Mouse (Mus musculus) frontal cortex, postnatal 10 days (tissue): ENCODE measurements around the gene Igfbp5.

Experiments used
- DNase-seq, 2 experiments: peaks; one replicate each; pipeline ENCODE4 v3.0.0; 2022; ENCODE audit warnings: low spot score in 2 of 2, mixed read lengths in 1 of 2

Igfbp5 gene

DNA sequence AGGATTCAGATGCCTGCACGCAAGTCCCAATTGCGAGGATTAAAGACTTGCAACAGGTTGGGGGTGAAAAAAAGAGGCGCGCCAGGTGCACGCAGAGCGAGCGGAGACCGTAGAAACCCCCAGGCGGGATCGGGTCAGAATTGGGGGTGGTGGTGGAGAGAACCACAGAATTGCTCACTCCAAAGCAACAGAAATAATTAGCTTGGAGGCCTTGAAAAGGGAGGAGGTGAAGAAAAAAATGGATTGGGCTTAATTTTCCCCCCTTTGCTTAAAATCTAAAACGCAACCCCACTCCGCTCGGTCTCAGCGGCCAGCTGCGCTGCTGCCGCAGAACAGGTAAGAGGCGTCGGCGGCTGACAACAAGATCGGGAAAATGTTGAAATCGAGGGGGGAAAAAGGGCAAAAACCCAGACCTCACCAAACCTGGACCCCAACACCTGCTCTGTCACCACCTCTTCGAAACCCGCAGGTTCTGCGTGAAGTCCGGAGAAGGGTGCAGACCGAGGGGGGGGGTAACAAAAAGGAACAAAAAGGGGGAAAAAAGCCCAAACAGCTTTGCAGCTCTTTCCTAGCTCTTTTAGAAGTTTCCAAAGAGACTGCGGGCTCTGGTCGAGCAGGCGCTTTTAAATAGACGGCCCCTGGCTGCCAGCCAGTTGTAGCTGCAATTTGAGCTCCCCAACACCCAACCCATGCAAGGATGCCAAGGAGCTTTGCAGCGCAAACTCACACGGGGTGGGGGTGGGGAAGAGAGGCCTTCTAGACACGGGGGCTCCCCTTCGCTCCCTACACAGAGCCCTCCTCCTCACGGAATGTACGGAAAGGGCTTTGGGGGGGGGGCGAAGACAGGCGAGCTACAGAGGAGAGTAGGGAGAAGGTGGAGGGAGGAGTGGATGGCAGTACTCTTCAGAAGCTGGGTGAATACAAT lies at the start of gene Igfbp5:
Gene Igfbp5, minus strand, starts transcription at position 598 of the 925 bp plus-strand sequence.
- peak in 1 of 2 experiments; percentile 63 for DNase-seq

GRCm38 (mm10) chr1:72914815-72915214 lies 40.1 kb upstream of the Igfbp5 start:
- peak in 1 of 2 experiments; percentile 20 for DNase-seq

DNA sequence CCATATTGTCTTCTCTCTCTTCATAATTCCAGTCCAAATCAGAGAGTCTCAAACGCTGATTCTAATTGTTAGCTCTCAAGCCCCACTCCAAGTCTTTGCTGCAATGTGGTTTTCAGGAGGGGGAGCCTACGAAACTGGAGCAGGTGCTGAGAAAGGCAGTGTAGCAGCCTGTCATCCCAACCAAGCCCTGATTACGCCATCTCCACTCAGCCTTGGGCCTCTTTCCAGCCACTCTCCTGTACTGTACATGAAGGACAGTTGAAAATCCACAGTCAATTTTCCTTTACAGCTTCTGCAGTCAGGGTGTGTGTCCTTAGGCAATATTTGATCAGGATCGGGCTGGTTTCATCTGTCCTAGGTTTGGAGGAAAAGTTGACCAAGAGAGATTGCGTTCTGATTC lies 38.4 kb upstream of the Igfbp5 start:
- no peak for DNase-seq

DNA sequence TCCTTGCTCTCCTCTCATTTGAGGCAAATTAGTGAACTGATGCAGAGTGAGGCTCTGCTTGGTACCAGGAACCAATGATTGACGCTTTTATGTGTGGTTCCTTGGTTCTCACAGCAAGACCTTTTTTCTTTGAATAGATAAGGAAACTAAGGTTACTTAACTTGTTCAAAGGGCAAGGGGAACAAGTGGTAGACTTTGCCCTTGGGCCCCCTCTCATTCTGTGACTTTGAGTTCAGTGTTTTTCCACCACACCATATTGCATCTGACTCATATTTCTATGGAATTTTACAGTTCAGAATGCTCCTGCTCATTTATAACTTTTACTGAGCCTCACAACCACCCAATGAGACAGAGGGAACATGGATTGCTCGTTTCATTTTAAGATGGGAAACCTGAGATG lies 21.1 kb upstream of the Igfbp5 start:
- DNase-seq, result no peak

- DNase-seq, result no peak
Measured at GRCm38 (mm10) chr1:72887910-72888309, 13.2 kb upstream of the Igfbp5 start.

- no peak for DNase-seq
Measured at GRCm38 (mm10) chr1:72885819-72886169, 11.1 kb upstream of the Igfbp5 start.

DNA sequence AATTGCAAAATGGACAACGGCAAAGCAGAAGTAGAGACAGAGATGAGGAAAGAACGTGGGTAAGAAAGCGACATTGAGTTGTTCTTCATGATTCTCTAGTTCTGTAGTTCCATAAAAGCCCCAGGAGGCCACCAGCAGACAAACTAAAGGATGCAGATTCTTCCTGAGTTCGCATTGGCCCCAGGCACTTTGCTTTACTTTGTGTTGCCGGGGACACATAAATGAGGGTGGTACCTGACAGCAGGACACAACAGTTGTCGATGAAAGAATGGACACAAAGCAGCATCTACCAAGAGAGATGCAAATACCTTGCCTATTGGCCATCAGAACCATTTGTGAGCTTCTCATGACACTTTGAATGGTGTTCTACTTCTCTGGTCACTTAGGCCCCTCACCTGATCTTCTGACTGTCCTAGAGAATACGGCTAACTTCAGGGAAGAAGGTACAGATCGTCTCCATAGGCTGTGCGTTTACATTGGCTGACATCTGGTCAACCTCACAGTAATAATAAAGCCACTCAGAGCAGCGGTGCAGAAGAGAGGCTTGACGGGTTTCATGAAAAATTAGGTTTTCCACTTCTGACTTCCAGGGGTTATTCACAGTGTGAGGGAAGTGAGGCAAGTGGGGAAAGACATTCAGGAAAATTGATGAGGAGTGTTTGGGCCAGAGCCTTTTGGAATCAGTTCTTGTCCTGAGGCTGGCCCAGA lies 10.6 kb upstream of the Igfbp5 start:
- DNase-seq, result no peak

DNA sequence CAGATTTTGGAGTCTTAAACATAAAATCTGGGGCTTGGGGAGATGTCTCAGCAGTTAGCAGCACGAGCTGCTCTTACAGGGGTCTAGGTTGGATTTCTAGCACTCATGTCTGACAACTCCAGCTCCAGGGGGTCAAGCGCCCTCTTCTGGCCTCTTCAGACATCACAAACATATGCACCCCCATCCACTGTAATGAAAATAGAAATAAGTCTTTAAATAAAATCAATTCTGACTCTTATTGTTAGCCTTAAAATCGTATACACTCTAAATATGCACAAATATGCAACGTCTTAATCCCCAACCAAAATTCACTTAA lies 4.6 kb upstream of the Igfbp5 start:
- DNase-seq, result no peak

- no peak for DNase-seq
Measured at GRCm38 (mm10) chr1:72878473-72879318, 4.0 kb upstream of the Igfbp5 start.

GRCm38 (mm10) chr1:72877892-72878291 lies 3.2 kb upstream of the Igfbp5 start:
- peak in 1 of 2 experiments; percentile 47 for DNase-seq

- no peak for DNase-seq
Measured at GRCm38 (mm10) chr1:72876111-72876510, 1.4 kb upstream of the Igfbp5 start.

GRCm38 (mm10) chr1:72875708-72876107 lies 1.0 kb upstream of the Igfbp5 start:
- DNase-seq, result no peak

GRCm38 (mm10) chr1:72873511-72874286 lies 985 bp downstream of the Igfbp5 start:
- DNase-seq, result peak in 1 of 2 experiments; percentile 53

GRCm38 (mm10) chr1:72873078-72873477 lies 1.6 kb downstream of the Igfbp5 start:
- no peak for DNase-seq

DNA sequence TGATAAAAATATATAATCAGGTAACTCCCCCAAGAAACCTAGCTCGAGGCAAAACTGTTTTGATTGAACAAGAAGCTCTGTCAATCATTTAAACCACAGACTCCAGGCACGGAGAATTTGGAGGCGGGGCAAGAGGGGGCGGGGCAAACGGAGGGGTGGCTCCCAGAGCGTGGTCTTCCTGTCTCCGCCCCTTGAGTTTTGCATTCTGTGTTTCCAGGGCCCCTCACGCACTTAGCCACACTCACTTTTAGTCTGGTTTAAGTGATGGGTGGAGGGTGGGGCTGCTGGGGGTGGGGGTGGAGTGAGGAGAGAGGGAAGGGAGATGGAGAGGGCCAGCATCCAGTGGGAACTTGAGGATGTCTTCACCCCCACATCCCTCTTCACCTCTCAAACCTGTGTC lies 2.2 kb downstream of the Igfbp5 start:
- peak; percentile 60 to 67 for DNase-seq

GRCm38 (mm10) chr1:72871697-72872411 lies 2.8 kb downstream of the Igfbp5 start:
- peak; percentile 60 to 72 for DNase-seq

DNA sequence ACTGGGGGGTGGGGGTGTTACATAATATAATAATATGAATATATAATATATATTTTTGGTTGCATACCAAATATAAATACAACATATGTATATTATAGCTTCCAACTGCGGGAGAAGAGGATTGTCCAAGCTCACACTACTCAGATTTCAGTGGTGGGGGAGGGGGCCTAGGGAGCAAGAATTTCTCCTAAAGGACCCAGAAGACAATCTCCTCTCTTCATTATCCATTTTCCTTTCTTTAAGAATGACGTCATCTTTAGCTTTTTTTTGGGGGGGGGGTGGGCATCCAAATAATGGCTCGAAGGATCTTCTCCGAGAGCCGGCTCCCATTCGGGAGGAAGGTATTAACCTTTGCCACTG lies 3.4 kb downstream of the Igfbp5 start:
- peak in 1 of 2 experiments; percentile 60 for DNase-seq

DNA sequence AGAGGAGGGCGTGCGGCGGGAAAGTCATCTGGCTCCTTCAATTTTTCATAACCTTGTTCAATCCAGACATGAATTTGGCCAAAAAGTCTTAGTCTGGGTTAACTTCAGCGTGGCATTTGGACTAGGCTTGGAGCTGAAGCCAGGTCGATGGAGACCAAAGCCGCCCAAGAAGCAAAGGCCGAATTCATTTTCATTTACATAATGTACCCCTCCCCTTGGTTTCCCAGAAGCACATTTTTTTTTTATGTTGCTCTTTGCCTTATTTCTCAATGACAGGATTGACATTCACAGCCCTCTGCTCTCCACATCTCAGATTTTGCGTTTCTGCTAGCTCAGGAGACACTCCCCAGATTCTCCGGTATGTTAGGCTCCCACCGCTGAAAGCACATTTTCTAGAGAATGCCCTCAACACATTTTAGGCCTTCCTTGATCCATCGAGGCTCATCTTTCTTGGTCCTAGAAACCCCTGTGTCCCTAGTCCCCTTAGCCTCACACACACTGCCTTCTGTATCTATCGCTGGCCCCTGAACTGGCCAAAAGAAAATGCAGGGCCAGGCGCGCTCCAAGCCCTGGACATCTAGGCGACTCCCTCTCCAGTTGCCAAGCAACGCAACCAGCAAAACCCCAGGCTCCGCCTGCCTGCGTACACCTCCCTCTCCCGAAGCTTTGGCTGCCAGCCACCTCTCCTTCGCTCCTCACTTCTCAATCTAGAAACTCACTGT lies 3.9 kb downstream of the Igfbp5 start:
- DNase-seq, result peak; percentile 85 to 86

DNA sequence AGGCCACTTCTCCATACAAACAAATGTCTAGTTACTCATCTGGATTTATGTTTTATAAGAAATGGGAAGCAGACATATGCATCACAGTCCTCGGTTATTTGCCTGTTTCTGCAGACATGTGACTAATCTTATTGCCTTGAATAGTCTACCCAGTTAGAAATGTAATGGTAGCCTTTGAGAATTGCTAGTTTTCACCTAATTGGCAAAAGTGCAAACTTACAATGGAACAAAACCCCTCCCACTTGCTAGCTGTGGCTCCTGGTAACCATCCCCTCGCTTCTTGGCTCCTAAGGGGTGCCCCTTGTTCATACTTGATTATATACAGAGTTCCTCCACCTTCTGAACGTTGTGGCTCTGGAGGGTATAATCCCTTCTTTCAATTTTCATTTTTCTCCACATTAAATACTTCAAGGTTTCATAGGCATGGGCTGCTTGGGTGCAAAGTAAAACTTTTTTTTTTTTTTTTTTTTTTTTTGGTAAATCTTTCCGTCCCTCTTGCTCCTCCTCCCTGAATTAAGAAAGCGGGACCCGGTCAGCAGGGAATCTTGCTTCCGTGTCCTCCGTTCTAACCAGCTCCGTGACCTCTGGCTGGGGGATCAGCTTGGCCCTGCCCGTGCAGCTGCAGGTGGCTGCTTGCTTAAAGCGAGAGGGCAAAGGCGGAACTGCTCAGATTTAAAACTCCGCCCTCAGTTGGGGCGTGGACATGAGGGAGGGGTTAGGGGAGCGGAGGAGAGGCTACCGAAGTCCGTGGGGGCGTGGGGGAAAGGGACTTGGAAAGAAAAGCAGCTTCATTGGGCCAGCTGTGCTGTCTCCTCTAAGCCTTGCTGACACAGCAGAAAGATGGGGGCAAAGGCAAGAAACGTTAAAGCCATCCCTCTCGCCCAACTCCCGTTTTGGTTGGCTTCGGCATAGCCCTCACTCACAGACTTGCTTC lies 4.7 kb downstream of the Igfbp5 start:
- peak; percentile 52 to 53 for DNase-seq
